Mouse (Mus musculus): ENCODE results near the gene Zfp142.

The Zfp142 gene

DNA sequence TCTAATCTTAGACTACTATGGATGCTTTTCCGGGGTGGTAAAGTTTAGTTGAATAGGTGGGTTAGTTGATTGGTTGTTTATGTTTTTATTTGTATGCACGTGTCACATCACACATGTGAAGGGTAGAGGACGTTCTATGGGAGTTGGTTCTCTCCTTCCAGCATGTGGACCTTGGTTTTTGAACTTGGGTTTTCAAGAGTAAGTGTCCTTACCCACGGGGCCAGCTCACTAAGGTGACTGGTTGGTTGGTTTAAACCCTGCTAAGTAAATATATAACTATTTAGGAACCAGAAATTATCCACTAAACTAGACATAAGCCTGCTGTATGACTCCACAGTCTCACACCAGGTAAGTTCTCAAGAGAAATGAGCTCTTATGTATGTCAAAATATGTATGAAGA lies 63.3 kb downstream of the Zfp142 start:
- ATAC-seq (ENCODE audit: insufficient number of reproducible peaks, low FRiP score, low TSS enrichment) = no peak

DNA sequence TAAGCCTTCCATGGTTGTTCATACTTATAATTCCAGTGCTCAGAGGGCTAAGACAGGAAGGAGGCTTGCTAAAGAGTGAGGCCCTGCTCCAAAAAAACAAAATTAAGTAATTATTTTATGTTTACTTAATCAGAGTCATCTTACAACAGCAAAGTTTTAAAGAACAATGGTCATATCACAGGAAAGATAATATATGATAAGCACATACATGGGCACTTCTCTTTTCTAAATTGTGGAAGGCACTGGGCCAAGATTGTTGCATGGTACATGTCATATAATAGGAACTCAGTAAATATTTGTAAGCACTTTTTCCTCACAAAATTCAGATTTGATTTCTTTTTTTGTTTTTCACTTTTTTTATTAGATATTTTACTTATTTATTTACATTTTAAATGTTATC lies 68.2 kb downstream of the Zfp142 start:
- ATAC-seq (ENCODE audit: insufficient number of reproducible peaks, low FRiP score, low TSS enrichment) = no peak

Data from cerebellum, adult (tissue).